Mouse (Mus musculus): ENCODE data around the gene Pard3b.

DNA sequence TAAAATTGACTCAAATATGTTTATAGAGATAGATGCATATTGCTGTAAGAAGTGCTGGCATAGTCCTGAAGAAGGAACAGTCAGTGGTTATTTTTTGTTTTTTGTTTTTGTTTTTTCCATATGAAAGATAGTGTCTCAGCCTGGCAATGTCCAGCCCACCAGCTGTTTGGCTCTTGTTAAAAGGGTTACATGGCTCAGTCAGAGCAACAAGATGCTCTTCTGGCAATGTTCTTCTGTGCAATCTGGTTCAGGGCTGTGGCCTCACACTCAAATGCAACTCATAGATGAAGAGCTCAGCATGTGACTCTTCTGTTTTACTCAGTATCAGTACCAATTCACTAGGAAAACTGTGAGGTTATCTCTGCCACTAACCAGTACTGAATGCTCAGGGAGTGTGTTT, 104.2 kb downstream of the Pard3b start:
- TF ChIP-seq GATA1 (IDR thresholded peaks at IDR 0.05; ENCODE audit: borderline replicate concordance, low read length): no peak
- TF ChIP-seq FLI1 (IDR thresholded peaks at IDR 0.05; ENCODE audit: low read length): no peak

Measured in megakaryocyte, embryonic 14.5 days (primary cell).